Mouse (Mus musculus) megakaryocyte, embryonic 14.5 days (primary cell): ENCODE results near the gene Mtus2.

Experiments used
- FLI1 ChIP-seq: IDR thresholded peaks from 2 replicates; pipeline ENCODE4 v1.6.1; 2012; ENCODE audit warnings: low read length, inconsistent platforms, mixed read lengths
- GATA1 ChIP-seq: IDR thresholded peaks from 3 replicates; pipeline ENCODE4 v1.6.1; 2012; ENCODE audit warnings: mixed read lengths, low read length, inconsistent platforms, borderline replicate concordance

GRCm38 (mm10) chr5:148059339-148059738, 102.2 kb downstream of the Mtus2 start:
- TF ChIP-seq GATA1 (no peak), FLI1 (no peak)
